Mouse (Mus musculus): ENCODE measurements around the gene Rhobtb1. TPM values are rescaled to one million over a fixed set of nuclear protein-coding genes. Genes with fewer than 3 reads are reported as not detected.

Gene Rhobtb1
- polyA plus RNA-seq, 1 experiment from 2014 or later: 19.6 TPM

DNA sequence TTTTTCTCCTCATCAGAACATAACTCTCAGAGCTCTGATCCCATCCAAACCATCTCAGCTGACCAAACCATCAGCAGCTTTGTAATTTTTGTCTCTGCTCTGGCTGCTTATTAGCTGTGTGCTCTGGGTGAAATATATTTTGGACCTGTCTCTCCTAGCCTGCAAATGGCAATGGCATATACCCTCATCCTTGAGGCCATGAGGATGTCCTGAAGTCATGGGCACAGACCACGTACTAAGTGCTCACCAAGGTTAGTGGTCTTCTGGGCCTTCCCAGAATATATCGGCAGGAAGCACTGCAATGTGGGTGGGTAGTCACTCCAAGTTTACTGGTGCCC, 68.0 kb downstream of the Rhobtb1 start:
- ATAC-seq (ENCODE audit: low read depth): no peak
- Histone ChIP-seq H3K27me3 (ENCODE audit: control insufficient read depth, insufficient read depth, low read depth, low read length) (no peaks in the 10 kb centered on the region), H3K36me3 (ENCODE audit: control insufficient read depth, insufficient read depth) (no peaks in the 10 kb centered on the region), H3K4me2 (ENCODE audit: low read depth, low read length) (no peak overlapping the region), H3K27ac (ENCODE audit: low read length) (peak overlapping the region; percentile 65), H3K4me3 (ENCODE audit: low read depth, low read length) (no peak overlapping the region), H3K9me3 (replicated peaks; ENCODE audit: control insufficient read depth, low read length) (no peaks in the 10 kb centered on the region), H3K4me1 (ENCODE audit: control insufficient read depth, low read depth, low read length) (peaks cover 22% of the 10 kb centered on the region), H3K9ac (ENCODE audit: low read depth, low read length) (no peak overlapping the region)
- WGBS (ENCODE audit: insufficient replicate concordance): 47% methylated on average over 2 of the region's 2 CpGs

DNA sequence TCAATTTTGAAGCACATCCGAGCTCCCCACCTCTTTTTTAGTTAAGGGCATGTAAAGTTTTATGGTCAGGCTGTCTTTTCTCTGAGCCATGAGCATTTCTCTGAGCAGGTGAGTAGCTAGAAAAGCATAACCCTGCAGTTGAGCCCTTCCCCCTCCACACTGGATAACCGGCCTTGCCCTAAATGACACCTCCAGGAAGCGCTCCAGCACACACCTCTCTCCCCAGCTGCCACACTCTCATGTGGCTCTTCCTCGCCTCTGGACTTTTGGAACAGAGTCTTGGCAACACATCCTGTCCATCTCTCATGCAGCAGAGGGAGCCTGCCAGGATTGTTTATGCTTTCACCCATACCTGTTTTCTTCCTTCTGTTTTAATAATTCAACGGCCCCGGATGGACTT, 69.1 kb downstream of the Rhobtb1 start:
- Histone ChIP-seq H3K36me3 (ENCODE audit: control insufficient read depth, insufficient read depth) (no peaks in the 10 kb centered on the region), H3K27me3 (ENCODE audit: control insufficient read depth, insufficient read depth, low read depth, low read length) (no peaks in the 10 kb centered on the region), H3K4me3 (ENCODE audit: low read depth, low read length) (no peak overlapping the region), H3K9ac (ENCODE audit: low read depth, low read length) (no peak overlapping the region), H3K9me3 (replicated peaks; ENCODE audit: control insufficient read depth, low read length) (no peaks in the 10 kb centered on the region), H3K4me1 (ENCODE audit: control insufficient read depth, low read depth, low read length) (peaks cover 18% of the 10 kb centered on the region), H3K4me2 (ENCODE audit: low read depth, low read length) (no peak overlapping the region), H3K27ac (ENCODE audit: low read length) (no peak overlapping the region)
- no peak for ATAC-seq (ENCODE audit: low read depth)
- WGBS (ENCODE audit: insufficient replicate concordance): 72% methylated on average over 6 of the region's 6 CpGs

DNA sequence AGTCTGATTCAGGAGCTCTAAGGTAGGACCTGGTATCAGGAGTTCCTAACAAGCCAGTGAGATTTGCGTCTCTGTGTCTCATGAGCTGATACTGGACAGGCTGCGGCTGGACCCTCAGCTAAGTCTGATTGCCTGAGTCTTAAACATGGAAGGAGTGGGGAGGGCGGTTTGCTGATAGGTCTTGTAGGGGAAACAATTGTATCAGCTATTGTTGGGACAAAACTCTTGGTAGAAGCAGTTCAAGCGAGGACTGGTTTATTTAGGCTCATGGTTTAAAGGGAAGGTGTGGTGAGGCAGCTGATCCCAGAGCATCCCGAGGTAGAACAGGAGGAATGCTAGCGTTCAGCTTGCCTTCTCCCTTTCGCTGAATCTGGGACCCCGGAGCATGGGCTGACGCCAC, 69.9 kb downstream of the Rhobtb1 start:
- H3K27me3 ChIP-seq (ENCODE audit: control insufficient read depth, insufficient read depth, low read depth, low read length): no peaks in the 10 kb centered on the region
- H3K9me3 ChIP-seq (replicated peaks; ENCODE audit: control insufficient read depth, low read length): no peaks in the 10 kb centered on the region
- no peaks in the 10 kb centered on the region for H3K36me3 ChIP-seq (ENCODE audit: control insufficient read depth, insufficient read depth)
- no peak overlapping the region for H3K9ac ChIP-seq (ENCODE audit: low read depth, low read length)
- no peak for ATAC-seq (ENCODE audit: low read depth)
- no peak overlapping the region for H3K4me2 ChIP-seq (ENCODE audit: low read depth, low read length)
- H3K27ac ChIP-seq (ENCODE audit: low read length): no peak overlapping the region
- peaks cover 18% of the 10 kb centered on the region for H3K4me1 ChIP-seq (ENCODE audit: control insufficient read depth, low read depth, low read length)
- 82% methylated on average over 9 of the region's 9 CpGs for WGBS (ENCODE audit: insufficient replicate concordance)
- H3K4me3 ChIP-seq (ENCODE audit: low read depth, low read length): no peak overlapping the region

DNA sequence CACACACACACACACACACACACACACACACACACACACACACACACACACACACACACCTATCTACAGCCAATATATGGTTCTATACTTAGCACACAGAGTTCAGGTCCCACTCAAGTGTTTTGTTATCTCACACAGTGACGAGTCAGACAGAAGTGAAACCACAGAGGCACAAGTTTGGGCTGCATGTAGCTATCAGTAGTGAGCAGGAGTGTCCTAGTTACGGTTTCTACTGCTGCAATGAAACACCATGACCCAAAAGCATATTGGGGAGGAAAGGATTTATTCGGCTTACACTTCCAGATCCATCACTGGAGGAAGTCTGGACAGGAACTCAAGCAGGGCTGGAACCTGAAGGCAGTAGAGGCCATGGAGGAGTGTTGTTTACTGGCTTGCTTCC, 70.7 kb downstream of the Rhobtb1 start:
- Histone ChIP-seq H3K9me3 (replicated peaks; ENCODE audit: control insufficient read depth, low read length) (no peaks in the 10 kb centered on the region), H3K9ac (ENCODE audit: low read depth, low read length) (no peak overlapping the region), H3K36me3 (ENCODE audit: control insufficient read depth, insufficient read depth) (no peaks in the 10 kb centered on the region), H3K4me2 (ENCODE audit: low read depth, low read length) (no peak overlapping the region), H3K4me1 (ENCODE audit: control insufficient read depth, low read depth, low read length) (peaks cover 18% of the 10 kb centered on the region), H3K4me3 (ENCODE audit: low read depth, low read length) (no peak overlapping the region), H3K27me3 (ENCODE audit: control insufficient read depth, insufficient read depth, low read depth, low read length) (no peaks in the 10 kb centered on the region), H3K27ac (ENCODE audit: low read length) (peak overlapping the region; percentile 14; the same call in 1 of the 2 replicates)
- 17% methylated on average over 3 of the region's 3 CpGs for WGBS (ENCODE audit: insufficient replicate concordance)
- ATAC-seq (ENCODE audit: low read depth): peak; percentile 60

DNA sequence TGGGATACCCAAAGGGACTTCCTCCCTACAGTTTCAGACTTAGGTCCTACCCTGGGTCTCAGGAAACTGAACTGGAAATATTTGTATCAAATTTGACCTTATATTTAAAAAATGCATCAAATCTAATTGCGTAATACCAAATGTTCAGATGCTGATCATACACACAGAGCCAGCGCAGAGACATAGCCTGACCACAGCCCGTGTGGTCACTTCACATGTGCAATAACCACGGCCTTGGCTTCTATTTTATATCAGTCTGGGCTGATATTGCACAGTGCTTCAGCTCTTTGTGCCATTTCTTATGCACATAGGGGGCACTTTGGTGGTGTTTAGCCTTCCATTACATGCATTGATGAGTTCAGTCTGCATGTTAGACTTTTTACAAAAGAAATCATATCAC, 72.0 kb downstream of the Rhobtb1 start:
- Histone ChIP-seq H3K4me2 (ENCODE audit: low read depth, low read length) (no peak overlapping the region), H3K9ac (ENCODE audit: low read depth, low read length) (no peak overlapping the region), H3K27ac (ENCODE audit: low read length) (no peak overlapping the region), H3K4me1 (ENCODE audit: control insufficient read depth, low read depth, low read length) (peaks cover 16% of the 10 kb centered on the region), H3K36me3 (ENCODE audit: control insufficient read depth, insufficient read depth) (no peaks in the 10 kb centered on the region), H3K4me3 (ENCODE audit: low read depth, low read length) (no peak overlapping the region), H3K9me3 (replicated peaks; ENCODE audit: control insufficient read depth, low read length) (no peaks in the 10 kb centered on the region), H3K27me3 (ENCODE audit: control insufficient read depth, insufficient read depth, low read depth, low read length) (no peaks in the 10 kb centered on the region)
- ATAC-seq (ENCODE audit: low read depth): no peak
- WGBS (ENCODE audit: insufficient replicate concordance): 74% methylated on average over 4 of the region's 4 CpGs

DNA sequence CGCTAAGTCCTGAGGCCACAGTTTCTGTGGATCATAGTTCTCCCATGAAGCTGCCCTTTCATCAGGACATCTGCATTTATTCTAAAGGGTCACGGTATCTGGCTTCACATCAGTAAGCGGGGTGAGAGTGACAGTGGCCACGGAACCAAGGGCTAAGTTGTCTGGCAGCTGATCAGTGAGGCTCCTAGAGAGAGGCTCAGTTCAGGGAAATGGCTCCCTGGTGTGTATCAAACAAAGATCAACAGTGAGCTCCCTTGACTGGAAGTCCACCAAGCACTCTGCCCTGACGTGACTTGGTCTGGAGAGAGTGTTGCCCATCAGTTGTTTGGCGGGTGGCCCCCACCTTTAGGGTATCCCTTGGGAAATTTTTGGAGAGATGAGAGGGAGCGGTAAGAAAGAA, 73.0 kb downstream of the Rhobtb1 start:
- WGBS (ENCODE audit: insufficient replicate concordance): 66% methylated on average over 7 of the region's 7 CpGs
- Histone ChIP-seq H3K4me3 (ENCODE audit: low read depth, low read length) (no peak overlapping the region), H3K4me1 (ENCODE audit: control insufficient read depth, low read depth, low read length) (peaks cover 7% of the 10 kb centered on the region), H3K9me3 (replicated peaks; ENCODE audit: control insufficient read depth, low read length) (no peaks in the 10 kb centered on the region), H3K27me3 (ENCODE audit: control insufficient read depth, insufficient read depth, low read depth, low read length) (no peaks in the 10 kb centered on the region), H3K27ac (ENCODE audit: low read length) (no peak overlapping the region), H3K9ac (ENCODE audit: low read depth, low read length) (no peak overlapping the region), H3K36me3 (ENCODE audit: control insufficient read depth, insufficient read depth) (no peaks in the 10 kb centered on the region), H3K4me2 (ENCODE audit: low read depth, low read length) (no peak overlapping the region)
- ATAC-seq (ENCODE audit: low read depth): no peak

DNA sequence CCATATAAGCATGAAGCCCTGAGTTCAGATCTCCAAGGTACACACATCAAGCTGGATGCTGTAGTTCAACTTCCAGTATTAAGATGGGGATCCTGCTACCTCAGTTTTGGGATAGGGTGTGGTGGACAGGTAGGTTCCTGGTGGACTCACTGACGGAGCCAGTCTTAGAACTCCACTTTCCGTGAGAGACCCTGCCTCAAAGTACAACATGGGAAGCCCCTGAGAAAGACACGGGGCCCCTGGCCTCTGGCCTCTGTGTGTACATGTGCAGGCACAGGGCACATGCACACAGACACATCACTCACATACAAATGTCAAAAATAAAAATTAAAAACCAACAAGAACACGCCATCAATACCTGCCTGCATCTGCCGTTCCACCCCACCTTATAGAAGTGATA, 74.2 kb downstream of the Rhobtb1 start:
- 72% methylated on average over 5 of the region's 5 CpGs for WGBS (ENCODE audit: insufficient replicate concordance)

DNA sequence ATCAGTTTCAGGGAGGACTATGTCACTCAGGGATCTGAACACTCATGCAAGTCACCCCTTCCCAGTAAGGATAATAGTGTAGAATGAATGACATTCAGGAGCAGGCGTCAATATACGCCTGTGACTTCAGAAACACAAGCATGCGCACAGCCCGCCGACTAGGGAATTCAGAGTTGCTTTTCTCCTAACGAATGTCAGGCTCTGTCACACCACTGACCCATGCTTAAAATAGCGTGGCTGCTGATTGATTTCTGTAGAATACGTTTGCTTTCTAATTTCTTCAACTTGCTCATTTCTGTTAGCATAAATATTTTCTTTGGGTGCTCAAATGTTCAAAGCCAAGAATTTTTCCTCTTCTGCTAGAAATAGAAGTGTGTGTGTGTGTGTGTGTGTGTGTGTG, 74.7 kb downstream of the Rhobtb1 start:
- Histone ChIP-seq H3K27me3 (ENCODE audit: control insufficient read depth, insufficient read depth, low read depth, low read length) (no peaks in the 10 kb centered on the region), H3K9me3 (replicated peaks; ENCODE audit: control insufficient read depth, low read length) (no peaks in the 10 kb centered on the region), H3K4me1 (ENCODE audit: control insufficient read depth, low read depth, low read length) (no peaks in the 10 kb centered on the region; the same call in 1 of the 2 replicates), H3K27ac (ENCODE audit: low read length) (no peak overlapping the region), H3K36me3 (ENCODE audit: control insufficient read depth, insufficient read depth) (no peaks in the 10 kb centered on the region), H3K9ac (ENCODE audit: low read depth, low read length) (no peak overlapping the region), H3K4me3 (ENCODE audit: low read depth, low read length) (no peak overlapping the region), H3K4me2 (ENCODE audit: low read depth, low read length) (no peak overlapping the region)
- ATAC-seq (ENCODE audit: low read depth): no peak
- WGBS (ENCODE audit: insufficient replicate concordance): 70% methylated on average over 8 of the region's 8 CpGs

More for the DNA sequence above, 74.2 kb downstream of the Rhobtb1 start:
- no peak overlapping the region for H3K9ac ChIP-seq (ENCODE audit: low read depth, low read length)
- no peaks in the 10 kb centered on the region for H3K27me3 ChIP-seq (ENCODE audit: control insufficient read depth, insufficient read depth, low read depth, low read length)
- no peak overlapping the region for H3K4me3 ChIP-seq (ENCODE audit: low read depth, low read length)
- no peaks in the 10 kb centered on the region for H3K9me3 ChIP-seq (replicated peaks; ENCODE audit: control insufficient read depth, low read length)
- no peak overlapping the region for H3K27ac ChIP-seq (ENCODE audit: low read length)
- H3K36me3 ChIP-seq (ENCODE audit: control insufficient read depth, insufficient read depth): no peaks in the 10 kb centered on the region
- H3K4me2 ChIP-seq (ENCODE audit: low read depth, low read length): no peak overlapping the region
- no peak for ATAC-seq (ENCODE audit: low read depth)
- no peaks in the 10 kb centered on the region; the same call in 1 of the 2 replicates for H3K4me1 ChIP-seq (ENCODE audit: control insufficient read depth, low read depth, low read length)

DNA sequence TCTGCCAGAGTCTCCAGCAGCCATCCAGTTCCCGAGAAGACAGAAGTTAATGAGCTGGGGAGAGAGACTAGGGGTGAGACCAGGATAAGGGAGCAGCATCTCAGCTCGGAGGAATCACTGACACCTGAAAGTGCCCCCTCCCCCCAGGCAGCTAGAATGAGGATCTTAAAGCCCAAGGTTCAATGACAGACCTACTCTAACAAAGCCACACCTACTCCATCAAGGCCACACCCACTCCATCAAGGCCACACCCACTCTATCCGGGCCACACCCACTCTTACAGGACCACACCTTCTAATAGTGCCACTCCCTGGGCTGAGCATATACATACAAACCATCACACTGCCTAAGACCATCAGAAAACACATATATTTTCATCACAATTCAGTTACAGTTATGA, 86.0 kb downstream of the Rhobtb1 start:
- Histone ChIP-seq H3K27ac (ENCODE audit: low read length) (no peak overlapping the region), H3K9me3 (replicated peaks; ENCODE audit: control insufficient read depth, low read length) (no peaks in the 10 kb centered on the region; the same call in 1 of the 2 replicates), H3K4me1 (ENCODE audit: control insufficient read depth, low read depth, low read length) (no peaks in the 10 kb centered on the region), H3K36me3 (ENCODE audit: control insufficient read depth, insufficient read depth) (no peaks in the 10 kb centered on the region; the same call in 1 of the 2 replicates), H3K4me2 (ENCODE audit: low read depth, low read length) (no peak overlapping the region), H3K4me3 (ENCODE audit: low read depth, low read length) (no peak overlapping the region), H3K27me3 (ENCODE audit: control insufficient read depth, insufficient read depth, low read depth, low read length) (no peaks in the 10 kb centered on the region), H3K9ac (ENCODE audit: low read depth, low read length) (no peak overlapping the region)
- no peak for ATAC-seq (ENCODE audit: low read depth)
- 56% methylated on average over 3 of the region's 3 CpGs for WGBS (ENCODE audit: insufficient replicate concordance)

Measured in liver, embryonic 16.5 days (tissue).